In the genomic region with DNA sequence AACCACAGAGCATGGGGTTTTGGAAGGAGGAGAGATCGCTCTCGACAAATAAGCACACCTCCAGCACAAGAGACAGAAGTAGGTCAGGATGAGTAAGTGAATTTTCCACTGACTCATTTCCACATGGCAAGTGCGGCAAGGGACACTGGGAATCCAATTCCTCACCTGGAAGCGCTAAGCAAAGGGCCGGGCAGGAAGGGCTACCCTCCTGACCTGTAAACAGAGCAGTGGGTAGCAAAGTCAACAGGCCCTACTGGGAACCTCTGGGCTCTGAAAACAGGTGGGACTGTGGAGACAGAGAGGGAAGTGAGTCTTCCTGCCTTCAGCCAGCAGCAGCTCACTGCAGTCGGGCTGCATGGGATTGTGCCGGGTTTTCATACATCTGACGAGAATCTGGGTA, we compare ENCODE assay signal across 10 mouse cellular contexts.
A peak's percentile ranks its signal among the peaks of the same experiment; 100 is the strongest.
DNase-seq lines count a peak whose midpoint lies in the region; ATAC-seq and TF ChIP-seq lines count a peak whose summit lies in the region.
"Had no signal": no experiment of that assay in that cellular context is flagged by ENCODE, and none has a peak within 500 bp of the region (broad histone marks: within the 10 kb centered on the region; RNA-seq: fewer than 3 reads in every experiment).

No protein-coding gene starts in this region.

- no peak overlapping the region for H3K4me3 ChIP-seq in layer of hippocampus, adult 2 months
- H3K4me3 ChIP-seq: neural tube, embryonic 15.5 days had no signal

- peak overlapping the region; percentile 68 for H3K27ac ChIP-seq in layer of hippocampus, adult 2 months
- H3K27ac ChIP-seq: neural tube, embryonic 15.5 days had no signal

- DNase-seq in frontal cortex, postnatal 14 days (ENCODE audit: low spot score in 2 of 2) = no peak
- no peak for DNase-seq in layer of hippocampus, adult 2 months (ENCODE audit: low spot score in 2 of 2)
- no peak for DNase-seq in layer of hippocampus, adult 9-11 months
- DNase-seq in right cerebral cortex, postnatal 36 days (ENCODE audit: low spot score in 2 of 2) = peak; percentile 20 to 31
- no peak for DNase-seq in thymus, postnatal 36 days
- DNase-seq in lung, postnatal 14 days = no peak
- DNase-seq: kidney, postnatal 36 days had no signal

- peak; percentile 81 for ATAC-seq in frontal cortex, adult (ENCODE audit: low TSS enrichment)
- ATAC-seq in granulocyte monocyte progenitor cell, adult 5-6 weeks (replicated peaks; ENCODE audit: poor library complexity, severe bottlenecking) = peak; percentile 40; the same call in 1 of the 2 replicates

- TF ChIP-seq CTCF in layer of hippocampus, adult 2 months (conservative IDR thresholded peaks at IDR 0.05) = no peak

Comparison
In these comparisons a context has a peak if more than half of its experiments do, and no peak if none do; other contexts are left out.
1. DNase-seq: peak in right cerebral cortex, postnatal 36 days (2 of 2); none in frontal cortex, postnatal 14 days (0 of 2), layer of hippocampus, adult 2 months (0 of 2), layer of hippocampus, adult 9-11 months (single experiment), thymus, postnatal 36 days (0 of 2) and lung, postnatal 14 days (single experiment).